Mouse (Mus musculus) ZHBTc4 (cell line): ENCODE data around the gene Srsf3.
"Not testable (repeated sequence)": the region's sequence is repeated elsewhere in the genome, so short reads cannot be mapped to it uniquely, and the experiment has no call there.

ENCODE experiments used
- DNase-seq: peaks from one replicate; pipeline ENCODE4 v3.0.0-alpha.2; 2011; ENCODE audit warnings: low read depth, low spot score

Gene Srsf3

DNA sequence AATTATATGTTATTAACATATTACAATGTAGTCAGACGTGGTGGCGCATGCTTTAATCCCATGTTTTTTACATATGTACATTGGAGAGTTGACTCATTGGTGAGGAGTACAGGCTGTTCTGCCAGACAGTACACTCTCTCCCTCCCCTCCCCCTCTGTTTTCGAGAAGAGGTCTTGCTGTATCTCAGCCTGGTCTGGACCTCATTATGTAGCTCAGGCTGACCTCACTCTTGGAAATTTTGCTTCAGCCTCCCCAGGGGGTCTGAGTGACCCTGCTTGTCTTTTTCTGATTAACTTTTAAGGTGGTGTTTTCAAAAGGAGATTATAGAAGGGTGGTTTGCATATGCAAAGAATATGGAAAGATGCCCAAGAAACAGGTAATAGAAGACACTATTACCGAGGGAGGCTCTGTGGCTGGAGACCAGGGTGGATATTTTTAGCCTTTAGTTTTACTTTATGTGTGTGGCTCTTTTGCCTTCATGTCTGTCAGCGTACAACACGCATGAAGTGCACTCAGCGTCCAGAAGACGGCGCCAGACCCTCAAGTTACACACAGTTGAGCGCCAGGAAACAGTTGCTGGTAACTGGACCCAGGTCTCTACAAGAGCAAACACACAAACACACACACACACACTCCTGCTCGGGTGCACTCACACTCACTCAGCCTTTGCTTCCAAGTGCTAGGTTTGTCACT lies 14.0 kb upstream of the Srsf3 start:
- DNase-seq, result peak; percentile 89

DNA sequence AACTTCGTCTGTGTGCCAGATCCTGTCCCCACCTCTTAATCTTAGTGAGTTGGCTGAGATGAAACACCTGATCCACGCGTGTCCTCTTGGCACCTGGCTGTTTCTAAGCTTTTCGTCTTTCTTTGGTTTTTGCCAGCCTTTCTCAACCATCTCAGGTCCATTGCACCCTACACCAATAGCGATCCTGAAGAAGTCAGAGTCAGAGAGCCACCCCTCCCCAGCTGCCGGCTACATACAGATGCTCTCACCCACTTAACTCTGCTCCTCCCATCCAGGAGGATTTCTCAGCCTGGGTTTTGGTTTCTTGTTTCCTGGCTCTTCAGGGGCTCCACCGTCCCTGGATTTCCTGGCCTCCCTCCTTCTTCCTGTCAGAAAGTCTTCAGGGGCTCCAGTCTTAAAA lies 13.0 kb upstream of the Srsf3 start:
- no peak for DNase-seq

DNA sequence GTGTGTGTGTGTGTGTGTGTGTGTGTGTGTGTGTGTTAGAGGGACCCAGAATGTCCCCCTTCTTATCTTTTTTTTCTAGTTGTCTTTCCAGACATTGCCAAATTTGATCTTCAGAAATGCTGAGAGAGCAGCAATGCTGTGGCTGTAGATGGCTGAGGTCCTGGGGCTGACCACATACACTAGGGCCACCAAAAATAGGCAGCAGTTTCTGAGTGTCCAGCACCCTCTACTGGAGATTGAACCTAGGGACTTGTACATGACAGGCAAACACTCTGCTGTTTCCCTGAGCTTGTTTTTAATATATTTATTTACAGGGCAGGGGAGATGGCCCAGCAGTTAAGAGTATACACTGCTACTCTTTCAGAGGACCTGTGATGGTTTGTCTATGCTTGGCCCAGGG lies 12.0 kb upstream of the Srsf3 start:
- DNase-seq, result no peak

DNA sequence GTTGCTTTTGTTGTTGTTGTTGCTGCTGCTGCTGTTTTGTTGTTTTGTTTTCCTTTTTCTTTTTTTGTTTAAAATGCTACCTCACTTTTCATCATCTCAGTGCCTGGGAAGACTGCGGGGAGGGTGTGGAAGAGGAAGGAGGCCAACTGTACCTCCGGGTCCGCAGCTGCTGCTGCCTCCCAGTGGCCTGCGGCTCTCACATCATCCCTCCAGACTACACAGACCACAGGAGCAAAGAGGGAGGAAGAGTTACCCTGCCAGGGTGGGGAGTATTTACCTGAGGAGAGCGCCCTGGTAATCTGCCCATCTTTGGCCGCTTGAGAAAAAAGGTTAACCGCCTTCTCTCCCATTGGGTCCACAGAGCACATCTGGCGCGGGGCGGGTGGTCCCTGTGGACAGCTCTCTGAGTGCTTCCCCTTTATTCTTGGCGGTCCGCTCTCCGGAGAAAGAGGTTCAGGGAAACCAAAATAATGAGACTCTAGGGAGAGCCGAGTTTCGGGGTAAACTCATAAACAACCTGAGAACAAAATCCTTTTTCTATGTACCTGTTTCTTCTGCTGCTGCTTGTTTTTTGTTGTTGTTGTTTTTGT lies 10.1 kb upstream of the Srsf3 start:
- DNase-seq, result no peak

DNA sequence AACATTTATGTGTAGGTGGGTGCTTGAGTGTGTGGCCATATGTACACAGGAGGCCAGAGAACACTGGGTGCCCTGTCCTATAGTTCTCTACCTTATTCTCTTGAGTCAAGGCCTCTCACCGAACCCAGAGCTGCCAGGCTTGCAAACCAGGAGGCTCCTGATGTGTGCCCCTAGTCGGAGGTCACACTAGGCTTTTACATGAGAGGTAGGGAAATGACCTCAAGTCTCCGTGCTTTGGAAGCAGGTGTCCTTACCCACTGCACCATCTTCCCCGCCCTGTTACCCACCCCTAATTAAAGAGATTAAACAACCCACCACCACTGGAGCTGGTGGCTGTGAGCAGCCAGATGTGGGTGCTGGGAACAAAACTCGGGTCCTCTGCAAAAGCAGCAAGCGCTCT lies 9.1 kb upstream of the Srsf3 start:
- DNase-seq, result no peak

DNA sequence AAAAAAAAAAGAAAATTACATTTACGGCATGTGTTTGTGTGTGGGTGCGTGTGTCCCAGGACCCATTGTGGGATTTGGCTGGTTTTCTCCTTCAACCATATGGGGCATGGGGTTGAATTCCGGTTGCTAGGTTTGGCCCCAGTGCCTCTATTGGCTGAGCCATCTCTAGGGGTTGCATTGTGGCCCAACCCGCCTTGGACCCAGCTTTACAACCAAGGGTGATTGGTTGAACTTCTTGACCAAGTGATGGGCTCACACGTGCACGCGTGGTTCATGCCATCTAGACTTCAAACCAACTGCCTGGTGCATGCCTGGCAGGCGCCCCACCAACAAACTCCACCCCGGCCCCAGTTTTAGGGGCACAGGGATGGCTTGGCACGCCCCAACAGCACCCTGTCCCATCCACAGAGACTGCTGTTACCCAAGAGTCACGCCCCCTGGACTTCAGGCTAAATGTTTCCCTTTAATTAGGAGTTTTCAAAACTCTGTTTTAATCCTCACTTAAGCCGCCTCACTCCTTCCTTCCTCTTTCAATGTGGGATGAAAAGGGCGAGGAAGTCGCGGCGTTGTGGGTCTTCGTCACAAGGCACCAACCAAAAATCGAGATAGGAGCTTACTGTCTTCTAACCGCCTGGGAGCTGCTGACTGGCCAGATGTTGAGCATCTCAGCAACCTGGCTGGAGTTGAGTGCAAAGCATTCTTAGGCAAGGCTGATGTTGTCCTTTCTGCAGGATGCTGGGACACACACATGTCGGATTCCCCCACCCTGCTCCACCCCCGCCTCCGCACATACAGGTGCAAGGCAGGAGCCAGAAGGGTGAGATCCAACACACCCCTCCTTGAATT lies 8.2 kb upstream of the Srsf3 start:
- no peak for DNase-seq

DNA sequence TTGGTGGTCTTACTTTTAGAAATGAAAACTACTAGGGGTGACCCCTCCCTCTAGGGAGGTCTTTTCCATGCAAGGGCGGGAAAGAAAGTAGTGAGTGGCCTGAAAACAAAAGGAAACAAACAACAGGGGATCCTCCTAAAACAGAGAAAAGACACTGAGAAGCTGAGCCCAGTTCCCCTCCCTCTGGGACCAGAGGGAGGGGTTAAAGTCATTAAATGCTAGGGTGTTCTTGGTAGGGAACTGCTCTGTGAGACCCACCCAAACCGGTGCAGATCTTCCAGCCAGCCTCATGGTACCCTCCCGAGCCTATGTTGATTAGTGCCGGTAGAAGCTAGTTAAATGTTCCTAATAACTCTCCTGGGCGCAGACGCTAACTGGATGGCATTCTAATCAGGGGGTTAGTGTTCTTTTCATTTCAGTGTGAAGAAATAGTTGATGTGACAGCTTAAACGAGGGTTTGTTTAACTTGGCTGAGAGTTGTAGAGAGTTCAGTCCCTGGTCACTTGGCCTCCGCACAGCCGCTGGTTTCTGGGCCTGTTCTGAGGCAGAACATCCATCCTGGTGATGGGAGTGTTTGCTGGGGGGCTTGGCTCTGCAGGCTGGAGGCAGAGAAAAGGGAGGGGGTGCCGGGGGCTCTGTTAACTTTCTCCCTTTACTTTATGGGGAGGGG lies 7.4 kb upstream of the Srsf3 start:
- peak; percentile 92 for DNase-seq

DNA sequence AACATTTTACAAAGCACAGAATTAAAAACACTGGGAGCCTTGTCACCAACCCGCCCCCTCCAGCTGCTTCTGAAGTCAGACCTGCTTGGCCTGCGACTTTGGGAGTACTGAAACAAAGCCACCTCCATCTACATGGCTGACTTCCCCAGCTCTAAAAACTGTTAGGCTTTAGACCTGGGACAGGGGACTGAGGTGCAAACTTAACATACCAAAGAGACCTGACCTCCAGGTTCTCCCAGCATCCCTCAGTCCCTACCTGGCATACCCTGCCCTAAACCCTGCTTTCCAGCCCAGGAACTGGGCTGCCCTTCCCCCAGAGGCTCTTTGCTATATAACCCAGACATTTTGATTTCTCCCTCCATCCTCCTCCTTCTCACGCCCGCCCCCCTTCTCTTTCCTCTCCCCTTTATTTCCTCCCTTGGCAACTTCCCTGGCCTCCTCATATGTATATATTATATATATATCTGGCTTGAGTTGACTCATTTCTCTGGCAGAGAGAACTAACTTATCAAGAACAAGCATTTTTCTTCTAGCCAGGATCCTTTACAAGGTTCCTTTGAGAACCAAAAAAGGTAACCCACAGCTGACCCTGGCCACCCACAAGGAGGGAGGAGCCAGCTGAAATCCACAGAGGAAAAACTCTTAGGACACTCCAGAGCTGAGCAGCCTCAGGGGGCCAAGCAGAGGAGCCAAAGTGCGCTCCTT lies 5.6 kb upstream of the Srsf3 start:
- DNase-seq, result no peak

DNA sequence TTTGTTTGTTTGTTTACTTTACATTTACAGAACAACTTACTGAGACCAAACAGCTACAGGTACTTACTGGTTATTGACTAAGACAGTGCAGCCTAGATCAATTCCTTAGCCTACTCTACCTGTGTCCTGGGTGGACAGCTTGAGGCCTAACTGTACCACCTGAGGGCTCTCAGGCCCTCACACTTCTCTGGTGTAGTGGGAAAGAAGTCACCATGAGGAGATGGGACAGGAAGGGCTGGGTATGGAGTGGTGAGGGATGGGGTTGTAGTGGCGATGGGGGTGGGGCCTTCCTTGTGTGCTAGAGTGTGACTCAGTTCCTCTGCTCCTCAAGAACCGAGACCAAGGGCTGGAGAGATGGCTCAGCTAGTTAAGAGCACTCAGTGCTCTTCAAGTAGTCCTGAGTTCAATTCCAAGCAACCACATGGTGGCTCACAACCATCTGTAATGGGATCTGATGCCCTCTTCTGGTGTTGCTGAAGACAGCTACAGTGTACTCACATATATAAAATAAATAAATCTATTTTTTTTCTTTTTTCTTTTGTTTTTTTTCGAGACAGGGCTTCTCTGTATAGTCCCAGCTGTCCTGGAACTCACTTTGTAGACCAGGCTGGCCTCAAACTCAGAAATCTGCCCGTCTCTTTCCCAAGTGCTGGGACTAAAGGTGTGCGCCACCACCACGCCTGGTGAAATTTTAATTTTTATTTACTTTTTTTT lies 1.9 kb upstream of the Srsf3 start:
- DNase-seq, result peak; percentile 41

DNA sequence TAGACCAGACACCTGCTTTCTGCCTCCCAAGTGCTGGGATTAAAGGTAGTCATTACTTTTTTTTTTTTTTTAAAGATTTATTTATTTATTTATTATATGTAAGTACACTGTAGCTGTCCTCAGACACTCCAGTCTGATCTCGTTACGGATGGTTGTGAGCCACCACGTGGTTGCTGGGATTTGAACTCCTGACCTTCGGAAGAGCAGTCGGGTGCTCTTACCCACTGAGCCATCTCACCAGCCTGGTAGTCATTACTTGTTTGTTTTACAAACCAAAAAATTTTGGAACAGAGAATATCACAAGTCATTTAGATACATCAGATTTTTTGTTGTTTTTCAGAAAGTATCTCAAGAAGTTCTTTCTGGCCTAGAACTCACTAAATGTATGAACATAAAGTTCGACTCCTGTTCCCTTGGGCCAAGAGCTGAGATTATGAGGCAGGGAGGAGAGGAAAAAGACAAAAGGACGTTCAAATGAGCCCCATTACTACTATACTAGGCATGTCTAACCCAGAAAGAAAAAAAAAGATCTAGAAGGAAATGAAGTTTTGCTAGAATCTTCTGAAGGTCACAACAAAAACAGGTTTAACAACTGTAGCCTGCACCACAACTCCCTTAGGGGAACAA lies 1.2 kb upstream of the Srsf3 start:
- not testable (repeated sequence) for DNase-seq

DNA sequence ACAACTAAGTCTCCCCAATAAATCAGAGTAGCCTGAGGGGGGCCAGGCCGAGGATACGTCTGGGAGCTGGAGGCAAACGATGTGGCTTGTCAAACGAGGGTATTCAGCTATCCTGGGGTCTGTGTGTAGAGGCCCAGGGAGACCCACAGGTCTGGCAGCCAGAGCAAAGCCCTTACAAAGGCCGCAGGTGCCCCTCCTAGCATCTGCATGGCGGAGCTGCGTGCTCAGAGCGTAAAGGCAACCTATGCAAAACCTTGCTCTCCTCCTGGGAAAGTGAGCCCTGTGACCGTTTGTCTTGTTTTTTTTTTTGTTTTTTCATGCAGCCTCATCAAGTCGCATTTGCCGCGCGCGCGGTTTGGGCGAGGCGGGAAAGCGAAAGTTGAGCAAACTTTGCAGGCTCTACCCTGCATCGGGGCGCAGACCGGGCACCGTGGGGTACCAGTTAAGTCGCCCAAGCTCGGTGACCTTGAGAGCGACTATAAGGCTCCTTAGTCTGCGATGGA lies 606 bp upstream of the Srsf3 start:
- peak; percentile 79 for DNase-seq

DNA sequence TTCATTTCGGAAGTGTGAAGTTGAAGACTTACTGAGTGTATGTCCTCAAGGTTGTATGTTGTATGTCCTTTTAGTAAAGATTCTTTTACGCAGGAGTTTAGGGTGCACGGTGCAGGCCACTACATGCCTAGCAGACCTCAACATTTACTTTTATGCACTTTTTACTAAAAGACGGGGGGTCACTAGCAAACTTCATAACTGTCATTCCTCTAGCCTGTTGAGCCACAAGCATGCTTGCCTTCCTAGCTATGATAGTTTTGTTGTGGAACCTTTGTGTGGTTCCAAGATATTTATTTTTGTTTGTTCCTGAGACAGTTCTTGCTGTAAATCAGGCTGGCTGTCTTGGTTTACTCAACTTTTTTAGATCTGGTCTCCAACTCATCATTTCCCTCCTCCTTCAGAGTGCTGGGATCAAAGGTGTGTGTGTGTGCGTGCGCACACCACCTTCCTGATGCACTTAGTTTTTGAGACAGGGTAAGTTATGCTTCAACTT lies 1.2 kb downstream of the Srsf3 start:
- DNase-seq, result peak; percentile 64

DNA sequence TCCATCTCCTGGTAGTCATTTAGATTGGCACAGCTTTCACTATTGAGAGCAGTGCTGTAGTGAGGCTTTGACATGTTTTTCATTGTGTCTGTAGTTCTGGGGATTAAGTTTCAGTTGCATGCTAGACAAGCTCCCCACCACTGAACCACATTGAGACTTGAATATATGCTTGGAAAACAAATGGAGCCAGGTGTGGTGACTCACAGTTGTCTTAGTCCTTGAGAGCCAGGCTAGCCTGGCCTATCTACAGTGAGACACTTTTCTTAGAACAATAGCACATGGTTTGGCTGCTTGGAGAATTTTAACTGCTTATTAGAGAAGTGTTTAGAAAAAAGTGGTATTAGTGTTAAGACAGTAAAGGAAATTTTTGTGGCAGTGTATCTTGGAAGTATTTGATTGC lies 1.8 kb downstream of the Srsf3 start:
- DNase-seq, result peak; percentile 20

DNA sequence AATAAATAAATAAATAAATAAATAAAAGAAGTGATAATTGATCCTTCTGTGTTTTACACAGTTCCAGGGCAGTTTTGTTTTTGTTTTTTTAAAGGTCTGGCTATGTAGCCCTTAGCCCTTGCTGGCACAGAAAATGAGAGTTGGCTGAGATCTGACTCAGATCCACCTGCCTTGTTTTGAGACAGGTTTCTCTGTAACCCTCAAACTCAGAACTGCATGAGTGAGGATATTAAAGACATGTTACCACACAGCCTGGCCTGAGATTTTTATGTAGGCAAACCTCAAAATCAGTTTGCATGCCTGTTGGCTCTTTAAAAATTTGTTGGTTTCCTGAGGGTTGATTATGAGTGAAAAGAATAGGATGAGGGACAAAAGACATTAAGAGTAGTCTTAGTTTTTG lies 3.1 kb downstream of the Srsf3 start:
- DNase-seq, result peak; percentile 29

DNA sequence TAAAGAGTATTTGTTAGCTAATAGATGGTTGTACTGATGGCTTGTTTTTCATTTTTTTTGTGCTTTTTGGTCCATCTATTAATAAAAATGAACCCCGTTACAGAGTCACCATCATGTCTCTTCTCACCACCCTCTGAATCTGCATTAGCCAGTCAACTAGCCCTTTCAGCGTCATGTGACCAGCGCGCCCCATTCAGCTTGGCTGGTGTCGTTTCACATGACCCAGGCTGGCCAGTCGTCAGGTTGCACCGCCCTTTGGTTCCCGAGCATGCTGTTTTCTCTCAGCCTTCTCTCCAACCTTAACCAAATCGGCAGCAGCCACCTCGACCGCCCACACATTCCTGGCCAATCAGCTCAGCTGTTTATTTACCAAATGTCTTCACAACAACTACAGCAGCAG lies 6.9 kb downstream of the Srsf3 start:
- DNase-seq, result peak; percentile 95

DNA sequence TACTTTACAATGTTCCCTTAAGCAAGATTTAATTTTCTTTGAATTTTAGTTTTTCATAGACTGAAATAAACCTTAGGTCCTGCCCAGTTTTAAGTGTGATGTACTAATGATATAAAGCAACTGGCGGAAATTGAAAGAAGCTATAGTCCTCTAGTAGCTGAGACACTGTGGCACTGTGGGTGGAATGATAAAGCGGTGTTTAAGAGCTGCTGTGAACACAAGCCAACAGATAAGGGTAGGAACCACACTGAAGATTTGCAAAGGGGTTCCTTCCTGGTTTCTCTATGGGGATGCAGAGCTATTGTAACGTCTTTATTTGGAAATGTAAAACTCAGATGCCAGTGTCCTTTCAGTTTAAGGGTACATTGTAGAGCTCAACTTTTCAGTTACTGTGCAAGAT lies 9.2 kb downstream of the Srsf3 start:
- DNase-seq, result not testable (repeated sequence)

DNA sequence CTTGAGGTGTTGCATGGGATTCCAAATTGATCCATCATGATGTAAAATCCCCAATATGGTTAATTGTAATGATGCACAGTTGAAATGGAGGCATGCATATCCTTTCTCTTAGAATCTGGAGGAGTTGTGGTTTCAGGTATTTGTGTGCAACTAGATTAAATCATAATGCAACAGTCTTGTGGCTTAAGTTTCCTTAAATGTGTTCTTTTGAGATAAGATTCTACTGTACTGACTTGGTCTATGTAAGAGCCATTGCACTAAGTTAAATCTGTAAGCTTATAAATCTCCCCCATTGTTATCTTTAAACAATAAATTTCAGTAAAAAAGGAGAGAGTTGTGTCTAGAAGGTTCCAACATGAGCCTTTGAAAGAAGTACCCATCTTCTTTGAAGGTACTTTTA lies 10.1 kb downstream of the Srsf3 start:
- no peak for DNase-seq

DNA sequence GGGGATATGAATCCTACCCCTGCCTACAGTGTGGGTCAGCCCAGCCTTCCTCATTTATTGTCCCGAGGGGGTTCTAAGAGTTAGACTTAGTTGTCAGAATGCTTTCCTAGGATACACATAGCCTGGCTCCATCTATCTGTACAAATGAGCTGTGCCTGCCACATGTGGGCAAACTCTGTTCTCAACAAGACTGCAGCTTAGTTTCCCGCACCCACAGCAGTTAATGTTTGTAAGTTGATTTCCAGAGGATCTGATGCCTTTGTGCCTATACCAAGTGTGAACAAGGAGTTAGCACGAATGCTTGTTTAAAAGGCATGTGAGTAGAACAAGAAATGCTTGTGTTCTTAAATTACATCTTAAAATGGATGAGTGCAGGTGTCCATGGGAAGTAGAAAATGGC lies 11.2 kb downstream of the Srsf3 start:
- peak; percentile 35 for DNase-seq

DNA sequence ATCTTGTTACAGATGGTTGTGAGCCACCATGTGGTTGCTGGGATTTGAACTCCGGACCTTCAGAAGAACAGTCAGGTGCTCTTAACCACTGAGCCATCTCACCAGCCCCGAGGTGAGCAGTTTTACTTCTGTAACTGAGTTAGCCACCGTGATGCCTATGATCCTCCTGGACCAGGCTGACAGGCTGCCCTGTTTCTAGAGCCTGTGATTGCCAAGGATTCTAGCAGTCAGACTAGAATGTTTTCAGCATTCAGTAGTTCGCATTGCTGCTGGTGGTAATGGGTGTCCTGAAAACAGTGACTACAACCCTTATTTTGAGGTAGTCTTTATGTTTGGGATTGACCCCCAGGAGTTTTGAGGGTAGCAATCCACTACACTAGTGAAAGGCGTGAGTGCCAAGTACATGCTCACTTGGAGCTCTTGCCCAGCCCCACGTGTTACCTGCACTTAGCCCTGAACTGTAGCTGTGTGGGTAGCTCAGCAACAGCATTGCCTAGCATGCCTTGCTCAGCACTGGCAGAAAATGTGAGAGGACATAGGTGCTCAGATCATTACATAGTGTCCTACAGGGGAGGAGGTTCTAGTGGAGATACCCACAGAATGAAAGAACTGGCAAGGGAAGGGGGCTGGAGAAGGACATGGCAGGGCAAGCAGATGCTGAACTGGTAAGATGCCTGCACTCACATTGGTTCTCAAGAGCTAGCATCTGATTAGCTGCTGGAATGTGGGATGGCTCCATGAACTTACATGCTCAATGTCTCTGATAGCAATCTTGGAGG lies 11.9 kb downstream of the Srsf3 start:
- DNase-seq, result peak; percentile 71
